Mouse (Mus musculus): Measurements from ENCODE around the gene Vwf.

GRCm38 (mm10) chr6:125590471-125590870 is 43.9 kb downstream of the Vwf start:
- TF ChIP-seq POLR2A (IDR thresholded peaks at IDR 0.05; ENCODE audit: low read depth, low read length) = no peak
- TF ChIP-seq CTCF (IDR thresholded peaks at IDR 0.05; ENCODE audit: extremely low read depth, insufficient read length, insufficient replicate concordance, low read depth, low read length) = no peak
